Mouse (Mus musculus): ENCODE measurements around the gene Sap18. TPM values are rescaled to one million over a fixed set of nuclear protein-coding genes. Genes with fewer than 3 reads are reported as not detected.
A peak's percentile ranks its signal among the peaks of the same experiment; 100 is the strongest.
"Not testable (repeated sequence)": the region's sequence is repeated elsewhere in the genome, so short reads cannot be mapped to it uniquely, and the experiment has no call there.

Gene Sap18
- 10.3 and 17.2 TPM in 2 replicates for polyA plus RNA-seq (2015; fragmentation: Nextera tagmentation; extraction: Ambion mirVana)

GRCm38 (mm10) chr14:57797991-57798931 is at the start of gene Sap18:
TSS of gene Sap18 (plus strand) at chr14:57798180.
- H3K4me3 ChIP-seq (ENCODE audit: low read depth, low read length) = peak within 1 kb of the TSS; percentile 69
- H3K36me3 ChIP-seq (ENCODE audit: control insufficient read depth, insufficient read depth, low read length) = peaks cover 3% of the 10 kb centered on the region
- DNase-seq (ENCODE audit: low spot score) (peak; percentile 98), ATAC-seq (ENCODE audit: low FRiP score, low TSS enrichment) (peak; percentile 99)
- peak within 1 kb of the TSS; percentile 83 for H3K27ac ChIP-seq (replicated peaks)
- H3K4me1 ChIP-seq (replicated peaks; ENCODE audit: control insufficient read depth, insufficient read depth) = no peaks in the 10 kb centered on the region
- H3K27me3 ChIP-seq (ENCODE audit: control insufficient read depth, insufficient read depth, low read length) = no peaks in the 10 kb centered on the region
- TF ChIP-seq EP300 (optimal IDR thresholded peaks at IDR 0.05) (peak; percentile 78), CTCF (IDR thresholded peaks at IDR 0.05; ENCODE audit: low read depth) (peak; percentile 14; the same call in 1 of the 2 replicates)
- peak within 1 kb of the TSS; percentile 80 for H3K9ac ChIP-seq (ENCODE audit: low read length)
- H3K4me2 ChIP-seq (replicated peaks; ENCODE audit: low read depth) = peak within 1 kb of the TSS; percentile 84
- no peaks in the 10 kb centered on the region for H3K9me3 ChIP-seq (ENCODE audit: control insufficient read depth, low read length)
- WGBS = under 1% methylated on average over 98 of the region's 99 CpGs

- H3K9ac ChIP-seq (ENCODE audit: low read length) = no peak overlapping the region
- H3K27ac ChIP-seq (replicated peaks) = no peak overlapping the region
- no peak for TF ChIP-seq EP300 (optimal IDR thresholded peaks at IDR 0.05)
- no peak for TF ChIP-seq CTCF (IDR thresholded peaks at IDR 0.05; ENCODE audit: low read depth)
- H3K9me3 ChIP-seq (ENCODE audit: control insufficient read depth, low read length) = no peaks in the 10 kb centered on the region
- WGBS = 61% methylated on average over 2 of the region's 2 CpGs
- H3K27me3 ChIP-seq (ENCODE audit: control insufficient read depth, insufficient read depth, low read length) = no peaks in the 10 kb centered on the region
- H3K36me3 ChIP-seq (ENCODE audit: control insufficient read depth, insufficient read depth, low read length) = no peaks in the 10 kb centered on the region
- no peak overlapping the region for H3K4me2 ChIP-seq (replicated peaks; ENCODE audit: low read depth)
- DNase-seq (ENCODE audit: low spot score) (no peak), ATAC-seq (ENCODE audit: low FRiP score, low TSS enrichment) (no peak)
- H3K4me1 ChIP-seq (replicated peaks; ENCODE audit: control insufficient read depth, insufficient read depth) = no peaks in the 10 kb centered on the region
- H3K4me3 ChIP-seq (ENCODE audit: low read depth, low read length) = no peak overlapping the region
These were observed 48.5 kb upstream of the Sap18 start for GRCm38 (mm10) chr14:57749501-57749900.

- H3K9me3 ChIP-seq (ENCODE audit: control insufficient read depth, low read length); H3K27ac ChIP-seq (replicated peaks); H3K27me3 ChIP-seq (ENCODE audit: control insufficient read depth, insufficient read depth, low read length); DNase-seq (ENCODE audit: low spot score); H3K4me2 ChIP-seq (replicated peaks; ENCODE audit: low read depth); H3K4me3 ChIP-seq (ENCODE audit: low read depth, low read length); H3K9ac ChIP-seq (ENCODE audit: low read length); ATAC-seq (ENCODE audit: low FRiP score, low TSS enrichment); H3K4me1 ChIP-seq (replicated peaks; ENCODE audit: control insufficient read depth, insufficient read depth); H3K36me3 ChIP-seq (ENCODE audit: control insufficient read depth, insufficient read depth, low read length): not testable (repeated sequence)
These were observed 47.0 kb upstream of the Sap18 start for GRCm38 (mm10) chr14:57751006-57751405.

- no peak overlapping the region for H3K4me2 ChIP-seq (replicated peaks; ENCODE audit: low read depth)
- 0 out of 2 replicates have a peak overlapping the region, but pooled peaks have one; percentile 45 for H3K27ac ChIP-seq (replicated peaks)
- WGBS = 15% methylated on average over 9 of the region's 9 CpGs
- H3K9me3 ChIP-seq (ENCODE audit: control insufficient read depth, low read length) = no peaks in the 10 kb centered on the region
- H3K36me3 ChIP-seq (ENCODE audit: control insufficient read depth, insufficient read depth, low read length) = no peaks in the 10 kb centered on the region
- H3K4me1 ChIP-seq (replicated peaks; ENCODE audit: control insufficient read depth, insufficient read depth) = no peaks in the 10 kb centered on the region
- no peak overlapping the region for H3K9ac ChIP-seq (ENCODE audit: low read length)
- DNase-seq (ENCODE audit: low spot score) (no peak), ATAC-seq (ENCODE audit: low FRiP score, low TSS enrichment) (0 out of 2 replicates have a peak, but pooled peaks have one; percentile 56)
- no peaks in the 10 kb centered on the region for H3K27me3 ChIP-seq (ENCODE audit: control insufficient read depth, insufficient read depth, low read length)
- TF ChIP-seq EP300 (optimal IDR thresholded peaks at IDR 0.05) (no peak), CTCF (IDR thresholded peaks at IDR 0.05; ENCODE audit: low read depth) (no peak)
- H3K4me3 ChIP-seq (ENCODE audit: low read depth, low read length) = no peak overlapping the region
These were observed 44.5 kb upstream of the Sap18 start for GRCm38 (mm10) chr14:57753351-57753992.

GRCm38 (mm10) chr14:57755661-57756060 is 42.3 kb upstream of the Sap18 start:
- no peak for ATAC-seq (ENCODE audit: low FRiP score, low TSS enrichment)
- no peak overlapping the region for H3K9ac ChIP-seq (ENCODE audit: low read length)
- no peaks in the 10 kb centered on the region for H3K36me3 ChIP-seq (ENCODE audit: control insufficient read depth, insufficient read depth, low read length)
- DNase-seq (ENCODE audit: low spot score) = no peak
- 91% methylated on average over 2 of the region's 2 CpGs for WGBS
- H3K4me2 ChIP-seq (replicated peaks; ENCODE audit: low read depth) = no peak overlapping the region
- no peak overlapping the region for H3K4me3 ChIP-seq (ENCODE audit: low read depth, low read length)
- TF ChIP-seq EP300 (optimal IDR thresholded peaks at IDR 0.05) = no peak
- no peak for TF ChIP-seq CTCF (IDR thresholded peaks at IDR 0.05; ENCODE audit: low read depth)
- no peaks in the 10 kb centered on the region for H3K9me3 ChIP-seq (ENCODE audit: control insufficient read depth, low read length)
- no peak overlapping the region for H3K27ac ChIP-seq (replicated peaks)
- no peaks in the 10 kb centered on the region for H3K4me1 ChIP-seq (replicated peaks; ENCODE audit: control insufficient read depth, insufficient read depth)
- H3K27me3 ChIP-seq (ENCODE audit: control insufficient read depth, insufficient read depth, low read length) = no peaks in the 10 kb centered on the region

- Histone ChIP-seq H3K4me2 (replicated peaks; ENCODE audit: low read depth) (no peak overlapping the region), H3K9ac (ENCODE audit: low read length) (no peak overlapping the region), H3K27me3 (ENCODE audit: control insufficient read depth, insufficient read depth, low read length) (no peaks in the 10 kb centered on the region), H3K4me1 (replicated peaks; ENCODE audit: control insufficient read depth, insufficient read depth) (no peaks in the 10 kb centered on the region), H3K9me3 (ENCODE audit: control insufficient read depth, low read length) (no peaks in the 10 kb centered on the region), H3K4me3 (ENCODE audit: low read depth, low read length) (no peak overlapping the region), H3K27ac (replicated peaks) (no peak overlapping the region), H3K36me3 (ENCODE audit: control insufficient read depth, insufficient read depth, low read length) (no peaks in the 10 kb centered on the region)
- DNase-seq (ENCODE audit: low spot score) = no peak
- WGBS = 80% methylated on average over 4 of the region's 4 CpGs
- TF ChIP-seq CTCF (IDR thresholded peaks at IDR 0.05; ENCODE audit: low read depth) (no peak), EP300 (optimal IDR thresholded peaks at IDR 0.05) (no peak)
- ATAC-seq (ENCODE audit: low FRiP score, low TSS enrichment) = no peak
These were observed 41.9 kb upstream of the Sap18 start for GRCm38 (mm10) chr14:57756094-57756493.

Data from stomach, postnatal 0 days (tissue).